Mouse (Mus musculus): ENCODE data around the gene Tbl1x. TPM values are rescaled to one million over a fixed set of nuclear protein-coding genes. Genes with fewer than 3 reads are reported as not detected.
A peak's percentile ranks its signal among the peaks of the same experiment; 100 is the strongest.

The Tbl1x gene
- polyA plus RNA-seq, 2 experiments from 2014 or later = 28.8 to 31.4 TPM

- no peak for ATAC-seq
These were observed 33.7 kb downstream of the Tbl1x start for GRCm38 (mm10) chrX:77544550-77544949.

- ATAC-seq = peak; percentile 41
These were observed 34.7 kb downstream of the Tbl1x start for GRCm38 (mm10) chrX:77545362-77546078.

GRCm38 (mm10) chrX:77546448-77546847 is 35.6 kb downstream of the Tbl1x start:
- ATAC-seq = peak; percentile 41

- no peak for ATAC-seq
These were observed 38.1 kb downstream of the Tbl1x start for GRCm38 (mm10) chrX:77548951-77549350.

- no peak for ATAC-seq
These were observed 39.6 kb downstream of the Tbl1x start for GRCm38 (mm10) chrX:77550388-77550787.

GRCm38 (mm10) chrX:77551306-77551705 is 40.5 kb downstream of the Tbl1x start:
- no peak for ATAC-seq

GRCm38 (mm10) chrX:77552088-77552487 is 41.3 kb downstream of the Tbl1x start:
- no peak for ATAC-seq

GRCm38 (mm10) chrX:77555985-77556384 is 45.2 kb downstream of the Tbl1x start:
- ATAC-seq = no peak

- no peak for ATAC-seq
These were observed 48.5 kb downstream of the Tbl1x start for GRCm38 (mm10) chrX:77559199-77559881.

GRCm38 (mm10) chrX:77563616-77564015 is 52.8 kb downstream of the Tbl1x start:
- no peak for ATAC-seq

GRCm38 (mm10) chrX:77566739-77567138 is 55.9 kb downstream of the Tbl1x start:
- ATAC-seq = no peak

- no peak for ATAC-seq
These were observed 57.2 kb downstream of the Tbl1x start for GRCm38 (mm10) chrX:77568013-77568412.

GRCm38 (mm10) chrX:77573743-77574142 is 62.9 kb downstream of the Tbl1x start:
- no peak for ATAC-seq

- no peak for ATAC-seq
These were observed 66.3 kb downstream of the Tbl1x start for GRCm38 (mm10) chrX:77577108-77577507.

- no peak for ATAC-seq
These were observed 67.4 kb downstream of the Tbl1x start for GRCm38 (mm10) chrX:77578172-77578571.

- peak; percentile 85 for ATAC-seq
These were observed 69.2 kb downstream of the Tbl1x start for GRCm38 (mm10) chrX:77579964-77580363.

GRCm38 (mm10) chrX:77585974-77586373 is 75.2 kb downstream of the Tbl1x start:
- ATAC-seq = peak; percentile 74

GRCm38 (mm10) chrX:77594670-77595224 is 83.9 kb downstream of the Tbl1x start:
- ATAC-seq = no peak

GRCm38 (mm10) chrX:77597674-77598073 is 86.9 kb downstream of the Tbl1x start:
- no peak for ATAC-seq

- ATAC-seq = no peak
These were observed 87.9 kb downstream of the Tbl1x start for GRCm38 (mm10) chrX:77598736-77599135.

- no peak for ATAC-seq
These were observed 92.9 kb downstream of the Tbl1x start for GRCm38 (mm10) chrX:77603496-77604258.

- ATAC-seq = no peak
These were observed 96.7 kb downstream of the Tbl1x start for GRCm38 (mm10) chrX:77607488-77607887.
